Mouse (Mus musculus) erythroid progenitor cell, adult 5-6 weeks (primary cell): ENCODE data around the gene Gm44805. TPM values are rescaled to one million over a fixed set of nuclear protein-coding genes. Genes with fewer than 3 reads are reported as not detected.

ENCODE experiments used
- ATAC-seq: replicated peaks from 2 replicates; pipeline ENCODE4 v1.8.0; 2016; ENCODE audit warnings: moderate number of reproducible peaks, mild to moderate bottlenecking, moderate TSS enrichment, inconsistent platforms; ENCODE audit not compliant: poor library complexity, low FRiP score, severe bottlenecking
- total RNA-seq, 2 experiments: library from RNA; stranded (forward) in 1 of 2; stranded (reverse) in 1 of 2; fragments of 150-400 nt in 1 of 2; fragments of 186-747, 209-891 nt in 1 of 2; gene quantifications; 2 replicates each; pipeline versions ENCODE4 v1.2.3 to v1.2.4; 2015 to 2017; ENCODE audit warnings: low replicate concordance in 2 of 2

The Gm44805 gene
- not detected in 2 replicates for total RNA-seq (2015; ENCODE audit: low replicate concordance)
- total RNA-seq (2017; ENCODE audit: low replicate concordance), result not detected in 2 replicates

DNA sequence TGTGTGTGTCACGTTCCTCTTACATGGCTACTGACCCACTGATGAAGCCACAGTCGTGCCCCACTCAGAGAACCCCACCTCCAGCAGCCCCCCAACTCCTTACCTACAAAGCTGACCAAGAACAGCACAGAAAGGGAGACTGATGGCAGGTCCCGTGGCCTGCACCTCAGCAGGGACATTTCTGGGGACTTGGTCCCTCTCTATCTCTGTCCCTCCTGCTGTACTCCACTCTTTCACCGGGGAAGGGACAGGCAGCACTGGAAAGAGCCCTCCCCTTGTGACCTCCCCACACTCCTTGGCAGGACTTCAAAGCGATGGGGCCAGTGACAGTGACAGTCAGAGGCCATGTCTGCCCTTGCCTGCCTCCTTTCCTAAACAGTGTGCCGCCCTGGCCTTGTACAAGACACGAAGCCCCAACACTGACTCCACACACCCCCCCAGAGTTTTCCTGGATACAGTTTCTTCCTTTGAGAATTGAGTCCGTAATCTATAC lies at the start of gene Gm44805, which contains the start of gene Apoc4:
Gene Gm44805 (minus strand): TSS at position 222 of the 493 bp plus-strand sequence.
Gene Apoc4 (minus strand): TSS at position 278 of the 493 bp plus-strand sequence.
- ATAC-seq, result no peak

DNA sequence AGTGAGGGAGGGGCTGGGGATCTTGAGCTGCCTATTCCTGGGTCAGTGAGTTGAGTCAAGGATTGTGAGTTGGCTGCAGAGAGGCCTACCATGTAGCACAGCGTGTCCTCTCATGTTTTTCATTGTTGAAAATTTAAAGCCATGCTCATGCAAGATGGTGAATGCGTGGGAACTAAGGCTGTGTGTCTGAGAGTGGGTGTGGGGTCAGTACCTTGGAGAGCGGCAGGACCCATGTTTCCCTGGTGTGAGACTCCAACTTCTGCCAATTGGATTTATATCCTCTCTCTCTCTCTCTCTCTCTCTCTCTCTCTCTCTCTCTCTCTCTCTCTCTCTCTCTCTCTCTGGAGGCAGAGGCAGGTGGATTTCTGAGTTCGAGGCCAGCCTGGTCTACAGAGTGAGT lies 45.3 kb upstream of the Gm44805 start:
- ATAC-seq, result no peak

DNA sequence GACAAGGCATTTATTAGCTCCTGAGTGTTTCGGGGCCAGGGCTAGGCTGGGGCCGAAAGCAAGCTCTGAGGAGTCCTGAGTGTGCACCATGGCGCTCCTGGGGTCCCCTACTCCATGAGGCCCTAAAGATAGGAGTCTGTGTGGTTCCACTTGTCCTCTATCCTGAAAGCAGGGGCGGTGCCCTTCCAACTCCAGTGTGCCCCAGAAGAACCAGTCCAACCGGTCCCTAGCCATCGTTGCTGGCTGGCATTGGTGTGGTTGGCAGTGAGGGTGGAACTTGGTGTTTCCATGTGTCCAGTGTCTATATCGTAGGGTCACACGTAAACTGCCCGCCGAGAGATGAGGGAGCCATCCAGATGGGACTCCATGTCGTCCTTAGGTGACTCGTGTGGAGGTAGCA lies 42.9 kb upstream of the Gm44805 start:
- ATAC-seq, result no peak

DNA sequence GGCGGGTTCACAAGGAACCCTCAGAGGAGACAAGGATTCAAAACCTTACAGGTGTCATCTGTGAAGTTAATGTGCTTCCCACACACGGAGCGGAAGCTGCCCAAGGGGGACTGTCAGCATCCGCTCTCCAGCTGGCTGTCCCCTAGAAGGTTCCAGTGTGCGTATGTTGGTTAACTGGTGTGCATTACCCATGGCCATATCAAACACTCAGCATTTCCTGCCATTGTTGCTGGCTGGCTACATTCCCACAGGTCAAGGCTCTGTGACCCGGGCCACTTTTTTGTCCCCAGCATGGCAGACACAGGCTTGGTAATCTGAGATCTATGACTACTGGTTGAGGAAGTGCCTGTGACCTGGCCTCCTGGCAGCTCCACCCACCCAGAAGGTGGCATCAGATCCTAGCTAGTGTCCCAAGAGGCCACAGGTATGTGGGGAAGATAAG lies 41.6 kb upstream of the Gm44805 start:
- no peak for ATAC-seq

DNA sequence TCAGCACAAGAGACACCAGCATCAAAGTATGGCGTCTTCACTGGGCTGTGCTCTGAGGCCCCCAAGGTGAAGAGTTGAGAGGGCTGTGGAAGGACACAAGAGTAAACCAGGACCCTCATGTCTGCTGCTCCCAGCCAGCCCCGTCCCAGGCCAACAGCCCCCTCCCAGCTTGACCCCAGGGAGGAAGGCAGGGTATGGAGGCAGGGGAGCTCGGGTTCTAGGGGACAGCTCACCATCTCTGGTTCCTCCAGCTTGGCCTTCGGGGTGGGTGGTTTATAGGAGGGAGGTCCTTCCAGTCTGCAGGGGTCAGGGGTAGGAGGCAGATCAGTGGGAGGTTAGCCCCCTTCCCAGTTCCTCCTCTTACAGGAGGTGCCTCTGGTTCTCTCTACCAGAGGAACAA lies 38.0 kb upstream of the Gm44805 start:
- no peak for ATAC-seq

DNA sequence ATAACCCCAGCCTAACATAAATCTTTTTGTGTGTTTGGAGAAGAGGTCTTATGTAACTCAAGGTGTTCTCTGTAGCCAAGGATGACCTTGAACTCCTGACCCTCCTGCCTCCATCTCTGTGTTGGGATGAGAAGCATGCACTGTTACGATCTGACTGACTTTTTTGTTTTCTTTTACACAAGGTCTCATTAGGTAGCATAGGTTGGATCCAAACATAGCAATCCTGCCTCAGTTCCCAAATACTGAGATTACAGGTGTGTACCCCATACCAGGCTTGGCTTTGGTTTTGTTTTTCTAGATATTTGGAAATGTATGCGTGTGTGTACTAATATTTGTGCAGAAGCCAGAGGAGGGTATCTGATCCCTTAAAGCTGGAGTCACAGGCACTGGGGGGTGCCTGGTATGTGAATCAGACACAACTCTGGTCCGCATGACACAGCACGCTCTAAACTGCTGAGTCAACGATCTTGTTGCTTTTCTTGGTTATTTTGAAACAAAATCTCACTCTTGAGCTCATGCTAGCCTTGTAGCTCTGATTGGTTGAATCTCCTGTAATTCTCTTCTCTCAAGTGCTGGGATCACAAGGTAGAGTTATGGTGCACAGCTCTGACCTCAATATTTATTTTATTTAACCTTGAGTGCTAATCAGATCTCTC lies 37.2 kb upstream of the Gm44805 start:
- no peak for ATAC-seq

DNA sequence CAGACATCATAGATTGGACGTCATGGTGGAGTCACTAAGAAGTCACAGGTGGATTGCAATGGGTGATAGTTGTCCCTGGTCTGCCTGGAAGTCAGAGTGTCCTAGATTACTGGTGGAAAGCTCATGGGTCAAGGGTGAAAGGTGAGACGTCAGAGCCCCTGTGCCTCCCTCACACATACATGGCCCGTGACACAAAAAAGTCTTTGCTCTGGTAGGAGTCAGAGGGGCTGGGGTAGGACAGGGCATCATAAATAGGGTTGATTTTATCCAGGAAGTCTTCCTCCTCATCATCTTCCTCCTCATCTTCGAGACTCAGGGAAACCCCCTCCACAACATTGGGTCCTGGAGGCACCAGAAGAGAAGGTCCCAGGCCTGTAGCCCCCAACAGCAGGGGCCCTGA lies 36.1 kb upstream of the Gm44805 start:
- ATAC-seq, result no peak

DNA sequence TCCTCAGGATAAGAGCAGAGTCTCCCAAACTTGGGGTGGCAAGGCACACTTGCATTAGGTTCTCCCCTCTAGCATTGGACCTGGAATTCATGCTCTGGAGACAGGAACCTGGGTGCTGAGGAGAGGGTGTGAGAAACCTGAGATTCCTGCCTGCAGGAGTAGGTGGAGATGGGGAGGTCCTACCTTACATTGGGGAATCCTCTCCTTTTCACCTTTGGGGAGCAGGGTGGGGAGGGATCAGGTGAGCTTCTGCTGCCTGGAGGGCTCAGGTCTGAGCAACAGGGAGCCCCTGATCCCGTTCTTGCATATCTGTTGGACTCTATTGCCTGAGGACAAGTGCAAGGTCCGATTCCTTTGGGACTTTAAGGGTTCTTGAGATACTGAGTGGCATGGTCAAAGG lies 35.6 kb upstream of the Gm44805 start:
- ATAC-seq, result no peak

DNA sequence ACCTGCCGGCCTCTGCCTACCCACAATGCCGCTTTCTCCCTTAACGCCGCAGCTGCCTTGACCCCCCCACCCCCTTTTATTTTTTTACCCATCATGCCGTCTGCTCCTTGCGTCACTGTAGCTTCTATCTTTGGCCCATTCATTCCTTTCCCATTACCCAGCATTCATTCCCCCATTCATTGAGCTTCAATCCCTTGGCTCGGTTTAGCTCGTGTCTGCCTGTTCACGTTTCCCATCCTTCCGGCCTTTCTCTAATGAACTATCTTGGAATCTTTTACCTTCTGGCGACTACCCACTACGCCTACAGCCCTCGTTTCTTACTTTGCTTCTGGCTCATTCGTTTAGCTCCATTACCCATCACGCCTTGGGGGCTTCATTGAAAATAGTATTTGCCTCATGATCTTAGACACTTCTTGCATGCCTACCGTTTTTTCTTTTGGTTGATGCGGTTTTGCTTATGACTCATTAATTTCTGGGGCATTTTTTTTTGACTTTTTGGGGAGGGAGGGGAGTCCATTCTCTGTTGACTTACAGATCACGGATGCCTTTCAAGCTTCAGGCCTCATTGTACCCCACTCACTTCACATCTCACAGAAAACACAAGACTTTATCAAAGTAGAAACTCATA lies 34.9 kb upstream of the Gm44805 start:
- peak; percentile 28 for ATAC-seq

DNA sequence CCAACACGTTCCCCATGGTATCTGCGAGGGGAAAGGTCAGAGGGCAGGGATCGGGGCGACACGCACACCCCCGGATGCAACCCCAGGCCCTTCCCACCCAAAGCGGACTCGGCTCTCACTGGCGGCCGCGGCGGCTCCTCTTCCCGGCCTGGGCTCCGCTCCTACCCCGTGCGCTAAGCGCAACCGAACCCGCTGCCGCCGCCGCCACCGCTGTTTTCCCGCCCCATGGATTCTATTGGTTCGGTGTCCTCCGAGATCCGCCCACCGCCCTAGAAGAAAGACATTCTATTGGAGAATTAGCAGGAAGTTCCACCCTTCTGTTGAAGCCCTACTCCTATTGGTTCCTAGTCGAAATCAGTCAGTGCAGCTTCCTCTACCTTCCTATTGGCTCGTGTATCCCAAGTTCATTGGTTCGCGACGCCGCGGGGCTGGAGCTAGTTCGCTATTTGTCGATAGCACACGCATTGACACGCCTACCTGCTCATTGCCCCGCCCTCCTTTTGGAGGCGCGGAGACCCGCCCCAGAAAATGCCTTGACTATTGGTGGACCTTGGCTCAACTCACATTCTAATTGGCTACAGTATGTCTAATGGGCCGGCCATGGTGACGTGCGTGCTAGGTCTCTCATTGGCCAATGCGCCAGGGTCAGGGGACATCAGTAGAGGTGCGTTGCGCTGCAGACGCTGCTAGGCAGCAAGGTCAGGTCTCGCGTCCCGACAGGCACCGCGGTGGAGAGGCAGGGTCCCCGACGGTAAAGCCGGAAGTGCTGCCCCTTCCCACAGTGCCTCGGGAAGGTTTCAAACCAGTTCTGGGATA lies 34.2 kb upstream of the Gm44805 start, which contains the start of gene Tomm40:
Gene Tomm40 (minus strand): TSS at position 200 of the 816 bp plus-strand sequence.
- peak; percentile 92 for ATAC-seq

DNA sequence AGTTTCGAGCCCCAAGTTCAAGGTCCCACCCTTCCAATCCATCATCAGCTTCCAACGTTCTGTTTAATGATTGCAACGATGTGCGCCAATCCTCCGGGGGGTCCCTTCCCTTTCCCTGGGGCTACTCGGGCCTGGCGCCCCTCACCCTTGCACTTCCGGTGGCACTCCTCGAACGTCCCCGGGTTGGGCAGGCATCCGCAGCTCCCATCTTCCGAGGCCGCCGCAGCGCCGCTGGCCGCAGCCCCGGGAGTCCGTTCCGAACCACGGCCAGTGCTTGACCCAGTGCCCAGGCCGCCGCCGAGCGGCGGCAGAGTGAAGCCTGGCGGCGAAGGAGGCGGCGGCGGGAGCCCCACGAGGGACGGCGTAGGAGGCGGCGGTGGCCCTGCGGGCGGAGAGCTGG lies 33.6 kb upstream of the Gm44805 start:
- ATAC-seq, result no peak

DNA sequence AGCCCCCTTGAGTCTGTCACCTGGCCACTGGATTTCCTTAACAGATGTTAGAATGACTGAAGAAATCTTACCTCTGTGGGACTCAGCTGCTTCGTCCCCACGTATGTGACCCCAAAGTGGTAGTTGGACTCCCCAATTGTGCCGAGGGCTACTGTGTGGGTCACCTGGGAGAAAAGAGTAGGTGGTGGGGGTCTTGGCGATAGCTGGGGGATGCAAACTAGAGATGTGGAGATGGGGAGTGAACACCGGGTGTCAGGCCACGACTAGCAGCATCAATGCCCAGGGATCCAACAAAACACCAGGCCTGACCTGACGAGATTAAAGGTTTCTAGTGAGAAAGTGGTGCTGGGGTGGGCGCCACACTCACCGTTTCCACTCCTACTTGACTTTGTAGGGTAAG lies 32.4 kb upstream of the Gm44805 start:
- no peak for ATAC-seq

DNA sequence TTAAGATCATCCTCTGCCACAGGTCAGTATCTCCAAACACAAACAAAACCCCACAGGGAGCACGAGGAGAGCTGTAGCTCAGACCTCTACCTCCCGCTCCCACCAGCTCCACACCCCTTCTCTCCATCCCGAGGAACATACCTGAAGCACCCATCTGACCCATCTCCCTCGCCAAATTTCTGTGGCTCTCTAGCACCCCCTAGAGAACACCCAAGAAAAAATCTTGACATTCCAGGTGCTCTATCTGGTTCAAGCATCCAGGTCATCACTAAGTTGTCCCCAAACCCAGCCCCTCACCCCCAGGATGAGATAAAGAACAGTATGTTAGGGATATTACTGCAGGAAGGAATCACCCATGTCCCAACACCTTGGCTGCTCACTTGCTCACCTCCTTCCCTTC lies 32.0 kb upstream of the Gm44805 start:
- ATAC-seq, result no peak

DNA sequence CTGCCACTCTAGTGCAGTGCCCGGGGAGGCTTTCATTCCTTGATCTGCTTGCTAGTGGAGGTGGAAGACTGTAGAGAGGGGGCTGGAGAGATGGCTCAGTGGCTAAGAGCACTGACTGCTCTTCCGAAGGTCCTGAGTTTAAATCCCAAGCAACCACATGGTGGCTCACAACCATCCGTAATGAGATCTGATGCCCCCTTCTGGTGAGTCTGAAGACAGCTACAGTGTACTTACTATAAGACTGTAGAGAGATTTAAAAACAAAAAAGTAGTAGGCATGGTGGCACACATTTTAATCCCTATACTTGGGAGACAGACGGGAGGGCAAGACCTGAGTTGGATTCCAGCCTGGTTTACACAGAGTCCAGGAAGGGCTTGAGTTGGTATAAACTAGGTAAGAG lies 31.2 kb upstream of the Gm44805 start:
- ATAC-seq, result no peak

DNA sequence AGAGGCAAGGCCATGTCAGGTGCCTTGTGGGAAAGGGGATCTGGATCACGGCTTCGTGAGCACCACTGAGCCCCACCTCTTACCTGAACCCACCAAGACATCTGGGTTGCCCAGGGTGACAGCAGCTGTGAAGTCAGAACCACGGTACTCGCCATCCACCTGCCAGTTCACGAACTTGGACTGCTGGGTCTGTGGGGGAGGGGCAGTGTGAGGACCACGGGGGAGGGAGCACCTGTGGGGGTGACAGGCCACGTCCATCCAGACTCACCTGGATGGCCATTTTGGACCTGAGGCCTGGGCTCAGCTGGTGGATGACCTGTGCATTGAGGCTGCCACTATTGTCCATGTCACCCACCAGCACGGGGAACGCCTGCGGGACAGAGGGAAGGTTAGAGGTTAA lies 29.4 kb upstream of the Gm44805 start:
- no peak for ATAC-seq

DNA sequence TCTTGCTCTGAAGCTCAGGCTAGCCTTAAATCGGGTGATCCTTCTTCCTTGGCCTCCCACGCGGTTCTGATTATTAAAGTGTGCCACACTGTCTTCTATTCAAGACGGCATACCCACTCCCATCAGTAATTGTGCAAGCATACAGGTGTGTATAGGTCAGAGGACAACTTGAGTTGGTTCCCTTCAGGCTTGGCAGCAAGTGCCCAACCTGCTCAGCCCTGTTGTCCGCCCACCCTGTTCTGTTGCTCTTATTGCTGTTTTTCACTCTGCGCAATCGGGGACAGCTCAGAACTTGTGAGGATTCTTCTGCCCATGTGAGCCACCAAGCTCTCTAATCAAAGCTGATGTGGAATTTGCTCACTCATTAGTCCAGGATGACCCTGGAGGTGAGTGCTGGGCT lies 24.0 kb upstream of the Gm44805 start:
- ATAC-seq, result no peak

DNA sequence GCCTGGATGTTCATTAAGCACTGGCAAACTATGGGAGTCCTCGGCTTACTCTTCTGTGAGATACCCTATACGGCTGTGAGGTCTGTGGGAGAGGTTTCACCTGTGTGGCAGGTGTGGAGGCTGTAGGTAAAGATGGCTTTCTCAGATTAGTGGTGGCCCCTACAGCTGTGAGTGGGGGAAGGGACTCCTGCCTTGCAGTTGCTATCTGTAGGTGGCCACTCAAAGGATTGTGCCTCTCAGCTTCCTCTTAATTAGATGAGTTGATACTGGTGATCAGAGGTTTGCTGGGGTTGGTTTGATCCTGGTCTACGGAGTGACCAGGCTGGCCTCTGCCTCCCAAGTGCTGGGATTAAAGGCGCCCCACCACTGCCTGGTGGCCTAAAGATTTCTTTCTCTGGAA lies 23.3 kb upstream of the Gm44805 start:
- no peak for ATAC-seq

DNA sequence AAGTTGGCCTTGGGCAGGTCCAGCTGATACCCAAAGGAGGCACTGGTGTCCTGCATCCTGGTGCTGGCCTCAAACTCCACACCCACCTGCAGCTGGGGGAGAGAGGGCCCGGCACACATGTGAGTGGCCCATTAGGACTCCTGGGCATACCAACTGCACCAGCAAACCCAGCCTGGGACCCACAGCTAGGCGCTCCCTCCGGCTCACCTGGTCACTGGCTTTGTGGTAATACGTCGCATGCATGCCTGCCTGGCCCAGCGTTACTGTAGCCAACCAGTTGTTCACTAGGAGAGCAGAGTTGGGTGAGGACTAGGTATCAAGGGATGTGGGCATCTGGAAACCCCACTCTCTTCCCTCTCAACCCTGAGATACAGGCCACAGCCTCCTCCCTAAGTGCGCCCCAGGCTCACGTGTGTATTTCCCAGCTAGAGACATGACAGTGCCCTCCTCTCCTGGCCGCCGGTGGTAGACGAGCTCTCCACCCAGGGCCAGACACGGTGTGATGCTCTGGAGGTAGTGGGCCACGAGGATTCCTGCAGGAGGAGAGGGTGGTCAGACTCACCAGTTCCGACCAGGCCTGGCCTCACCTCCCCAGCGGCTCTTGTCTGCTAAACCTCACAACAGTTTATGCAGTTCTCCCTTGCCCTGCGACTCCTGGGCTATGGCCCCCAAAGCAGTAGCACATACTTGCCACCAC lies 21.8 kb upstream of the Gm44805 start:
- ATAC-seq, result no peak

DNA sequence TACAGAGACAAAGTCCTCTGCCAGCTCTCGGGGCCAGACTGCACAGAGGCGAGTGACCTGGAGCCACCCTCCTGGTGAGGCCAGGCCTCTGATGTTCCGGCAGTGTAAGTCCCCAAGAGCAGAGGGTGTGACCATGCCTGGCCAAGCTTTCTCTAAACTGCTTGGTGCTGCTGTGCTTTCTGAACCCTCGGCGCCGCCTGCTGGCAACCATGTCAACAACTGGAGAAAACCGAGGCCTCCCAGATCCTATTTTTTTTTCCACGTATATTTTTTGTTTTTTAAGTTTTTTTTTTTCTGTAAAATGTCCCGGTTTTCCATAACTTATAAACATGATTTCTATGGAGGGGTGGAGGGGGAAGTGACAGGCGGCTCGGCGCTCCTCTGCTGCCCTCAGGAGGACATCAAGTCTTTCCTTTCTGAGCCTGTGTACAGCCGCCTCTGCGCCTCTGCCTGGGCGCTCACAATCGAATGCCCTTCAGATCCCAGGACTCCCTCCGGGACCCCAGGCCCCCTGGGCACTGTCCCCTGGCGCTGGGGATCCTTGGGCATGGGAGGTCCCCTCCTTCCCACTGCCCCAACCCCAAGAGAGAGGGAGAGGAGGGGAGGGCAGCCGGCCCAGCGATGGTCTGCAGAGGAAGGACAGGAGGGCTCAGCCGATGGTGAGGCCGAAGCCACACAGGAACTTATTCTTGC lies 20.0 kb upstream of the Gm44805 start:
- no peak for ATAC-seq
